Mouse (Mus musculus) thymus, adult 18-20 months (tissue): Measurements from ENCODE around the gene Rbm18.
A peak's percentile ranks its signal among the peaks of the same experiment; 100 is the strongest.

Experiments
- DNase-seq, 2 experiments: peaks; one replicate each; pipeline ENCODE4 v3.0.0; 2022; ENCODE audit warnings: mixed read lengths in 2 of 2

Gene Rbm18

GRCm38 (mm10) chr2:36104436-36104955 is 32.1 kb downstream of the Rbm18 start:
- no peak for DNase-seq

- DNase-seq, result no peak
Measured at GRCm38 (mm10) chr2:36103555-36104367, 32.8 kb downstream of the Rbm18 start.

DNA sequence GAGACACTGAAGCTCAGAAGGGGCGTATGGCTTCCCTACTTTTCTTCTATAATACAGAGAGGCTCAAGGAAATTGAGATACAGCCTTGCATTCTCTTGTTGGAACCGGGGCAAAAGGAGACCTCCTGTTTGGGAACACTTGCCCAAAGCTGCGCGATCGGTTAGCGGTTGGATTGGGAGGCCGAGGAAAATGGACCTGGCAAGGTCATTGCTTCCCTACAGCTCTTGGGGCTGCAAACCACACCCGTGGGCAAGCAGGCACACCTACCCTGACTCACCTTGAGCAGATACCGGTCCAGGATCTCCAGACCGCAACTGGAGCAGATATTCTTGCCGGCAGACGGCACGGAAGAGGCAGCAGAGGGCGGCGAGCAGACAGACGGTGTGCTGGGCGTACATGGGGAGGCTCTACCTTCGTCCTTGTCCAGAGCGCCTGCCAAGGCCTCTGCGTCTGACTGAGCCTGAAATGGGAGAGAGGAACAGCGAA is 33.5 kb downstream of the Rbm18 start:
- no peak for DNase-seq

GRCm38 (mm10) chr2:36102559-36102946 is 34.0 kb downstream of the Rbm18 start:
- no peak for DNase-seq

DNA sequence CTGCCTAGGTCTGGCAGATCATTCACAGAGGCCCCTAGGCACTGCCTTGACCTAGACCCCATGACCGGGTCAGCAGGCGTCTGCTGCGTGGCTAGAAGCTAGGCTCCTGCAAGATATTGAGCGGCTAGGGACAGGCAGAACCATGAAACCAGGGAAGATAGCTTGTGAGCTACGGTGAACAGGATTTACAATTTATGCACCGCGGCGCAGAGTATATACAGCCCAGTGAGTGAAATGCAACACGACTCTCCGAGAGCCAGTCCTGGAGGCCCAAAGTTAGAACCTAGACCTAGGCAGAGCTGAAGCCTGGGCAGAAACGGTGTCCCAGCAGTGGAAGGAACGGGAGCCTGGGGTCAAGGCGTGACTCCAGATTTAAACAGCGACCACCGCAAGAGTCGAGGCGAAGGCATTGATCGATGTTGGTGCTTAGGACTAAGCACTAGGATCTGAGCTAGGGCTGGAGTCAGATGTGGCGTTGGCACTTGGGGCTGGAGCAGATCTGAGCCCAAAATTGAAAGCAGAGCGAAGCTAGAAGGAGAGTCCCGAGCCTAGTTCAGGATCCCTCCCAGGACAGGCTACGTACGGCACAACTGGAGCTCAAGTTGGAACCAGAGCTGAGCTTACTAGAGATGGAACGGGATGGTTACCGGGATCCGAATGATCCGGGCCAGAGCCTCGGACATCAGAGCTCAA is 34.6 kb downstream of the Rbm18 start:
- DNase-seq, result no peak

DNA sequence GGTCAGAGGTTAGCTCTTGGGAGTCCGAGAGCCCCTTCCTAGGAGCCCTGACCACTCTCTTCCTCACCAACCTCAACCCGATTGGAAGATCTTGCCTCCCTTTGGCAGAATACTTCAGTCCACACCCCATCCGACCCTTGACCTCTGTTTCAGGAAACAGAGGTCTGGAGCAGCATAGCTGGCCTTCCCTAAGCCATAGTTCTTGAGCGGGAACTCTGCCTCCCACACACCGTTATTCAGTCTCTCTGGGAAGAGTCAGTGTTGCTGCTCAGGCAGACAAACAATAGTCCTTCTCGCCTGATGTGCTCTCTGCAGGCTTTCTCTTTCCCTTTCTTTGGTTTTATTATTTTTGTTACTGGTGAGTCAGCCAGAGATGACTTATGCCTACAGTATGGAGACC is 36.8 kb downstream of the Rbm18 start:
- DNase-seq, result no peak

GRCm38 (mm10) chr2:36098021-36098420 is 38.6 kb downstream of the Rbm18 start:
- no peak for DNase-seq

DNA sequence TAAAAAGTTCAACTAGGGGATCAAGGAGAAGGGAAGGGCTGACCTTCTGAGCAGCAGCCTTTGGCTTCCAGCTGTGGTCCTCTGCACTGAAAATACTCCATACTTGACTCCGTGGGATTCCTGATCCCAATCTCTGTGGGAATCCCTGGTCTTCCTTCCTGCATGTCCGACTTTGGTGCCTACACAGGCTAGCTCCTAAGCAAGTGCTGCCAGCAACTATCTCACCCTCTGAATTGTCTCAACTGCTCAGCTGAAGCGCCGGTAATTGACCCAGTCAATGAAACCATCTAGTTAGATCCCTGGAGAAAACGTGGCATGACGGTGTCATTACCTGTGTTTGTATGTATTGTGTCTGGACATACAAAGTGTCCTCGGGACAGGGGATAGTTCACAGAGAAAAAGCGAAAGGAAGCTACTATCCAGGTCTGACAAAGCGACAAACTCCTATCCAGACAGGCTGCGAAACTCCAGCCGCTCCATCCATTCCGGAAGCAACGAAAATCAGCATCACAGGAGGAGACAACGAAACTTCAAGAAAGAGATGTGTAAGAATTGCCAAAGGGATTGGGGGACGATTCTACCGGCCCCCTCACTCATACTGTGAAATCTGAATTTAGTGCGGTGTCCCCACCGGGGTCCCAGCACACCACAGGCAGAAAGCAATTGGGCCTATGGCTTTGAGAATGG is 39.3 kb downstream of the Rbm18 start:
- DNase-seq, result no peak

GRCm38 (mm10) chr2:36093914-36094475 is 42.6 kb downstream of the Rbm18 start:
- DNase-seq, result no peak

DNA sequence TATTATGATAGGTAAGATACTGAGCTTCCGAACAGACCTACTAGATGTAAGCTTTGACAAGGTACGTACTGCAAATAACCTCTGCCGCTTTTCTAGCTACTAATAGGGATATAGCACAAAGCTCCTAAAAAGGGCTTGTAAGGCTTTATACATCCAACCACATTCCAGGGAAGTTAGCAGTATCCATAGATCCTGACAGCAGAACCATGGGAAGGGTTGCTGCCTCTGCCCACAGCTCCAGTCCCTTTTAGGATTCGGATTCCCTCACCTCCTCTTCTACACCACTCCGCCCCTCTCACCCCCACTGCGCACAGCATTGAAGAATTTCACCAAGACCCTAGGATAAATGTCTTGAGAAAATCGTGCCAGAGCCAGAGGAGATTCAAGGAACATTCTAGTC is 43.3 kb downstream of the Rbm18 start:
- no peak for DNase-seq

DNA sequence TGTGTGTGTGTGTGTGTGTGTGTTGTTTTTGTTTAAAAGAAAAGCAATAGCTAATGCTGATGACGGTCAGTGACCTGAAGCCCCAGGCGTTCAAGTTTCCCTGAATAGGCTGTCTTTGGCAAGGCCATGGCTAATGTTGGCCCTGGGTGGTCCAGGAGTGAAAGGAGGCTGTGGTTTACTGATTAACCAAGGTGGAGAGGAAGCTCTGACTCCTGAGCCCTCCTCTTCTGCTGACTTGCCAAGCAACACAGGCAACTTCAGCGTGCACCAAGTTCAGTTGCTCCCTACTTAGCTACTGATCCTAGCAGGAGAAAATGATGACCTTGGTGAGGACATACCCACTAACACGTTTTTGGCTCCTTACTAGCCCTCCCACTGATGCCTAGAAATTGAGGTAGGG is 43.8 kb downstream of the Rbm18 start:
- no peak for DNase-seq

GRCm38 (mm10) chr2:36090853-36091741 is 45.5 kb downstream of the Rbm18 start:
- peak; percentile 34 to 46 for DNase-seq

DNA sequence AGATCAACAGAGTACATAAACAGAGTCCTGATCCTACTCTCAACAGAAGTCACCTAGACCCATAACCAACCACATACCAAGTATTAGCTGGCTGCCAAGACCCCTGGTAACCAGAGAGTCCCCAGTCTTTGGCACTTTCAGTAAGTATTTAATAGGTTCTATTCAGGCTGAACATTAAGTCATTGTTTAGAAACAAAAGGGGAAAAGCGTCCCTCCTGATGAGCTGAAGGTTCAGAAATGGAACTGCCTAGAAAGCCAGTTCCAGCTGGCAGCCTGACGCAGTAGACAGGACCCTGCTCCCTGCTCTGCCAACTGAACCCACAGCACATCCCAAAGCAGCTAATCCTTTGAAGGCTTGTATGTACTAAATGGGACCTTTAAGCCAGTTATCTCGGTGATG is 47.4 kb downstream of the Rbm18 start:
- DNase-seq, result no peak

DNA sequence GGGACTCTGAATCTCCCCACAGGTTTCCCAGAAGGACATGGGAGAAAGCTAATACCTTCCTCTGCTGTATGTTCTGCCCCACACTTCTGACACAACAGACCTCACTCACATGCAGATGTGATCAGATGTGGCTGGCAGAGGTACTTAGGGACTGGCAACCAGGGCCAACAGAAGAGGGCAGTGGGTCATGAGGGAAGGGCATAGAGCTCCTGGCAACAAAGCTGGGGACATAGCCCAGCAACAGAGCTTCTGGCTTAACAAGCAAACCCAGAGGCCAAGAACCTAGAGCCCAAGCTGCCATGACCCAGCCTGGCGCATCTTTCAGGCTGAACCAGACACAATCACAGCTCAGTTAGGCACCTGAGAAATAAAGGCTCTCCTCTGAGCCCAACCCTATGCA is 51.5 kb downstream of the Rbm18 start:
- no peak for DNase-seq

DNA sequence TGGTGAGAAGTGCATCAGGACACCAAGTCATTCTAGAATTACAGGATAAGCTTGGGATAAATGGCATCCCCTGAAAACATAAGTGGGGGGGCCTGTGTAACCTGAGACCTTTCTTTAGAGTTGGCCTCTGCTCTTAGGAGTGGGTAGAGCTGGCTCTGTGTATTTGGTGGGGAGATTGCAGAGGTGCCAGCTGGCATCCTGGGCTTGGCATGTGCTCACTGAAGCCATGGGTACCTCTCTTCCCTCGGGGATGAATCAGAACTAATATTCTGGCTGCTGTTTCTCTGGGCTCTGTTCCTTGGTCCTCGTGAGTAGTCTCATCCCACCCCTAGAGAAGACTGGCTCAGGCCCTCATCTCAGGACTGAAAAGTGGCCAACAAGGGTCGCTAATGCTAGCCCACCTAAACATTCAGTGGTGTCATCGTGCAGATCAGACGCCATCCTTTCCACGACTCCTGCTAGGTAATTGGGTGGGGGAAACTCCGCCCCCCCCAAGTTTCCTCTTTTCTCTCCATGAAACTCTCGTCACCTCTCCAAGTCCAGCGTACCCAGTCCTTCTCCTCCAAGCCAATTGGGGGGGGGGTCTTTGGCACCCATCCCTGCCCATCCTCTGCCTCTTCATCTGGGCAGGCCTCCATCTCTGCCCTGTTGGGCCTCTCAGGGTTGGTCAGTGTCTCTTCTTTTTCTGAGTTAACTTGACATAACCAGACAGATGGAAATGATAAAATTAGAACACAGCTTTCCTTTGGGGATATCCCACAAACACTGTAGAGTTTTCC is 53.6 kb downstream of the Rbm18 start:
- no peak for DNase-seq

DNA sequence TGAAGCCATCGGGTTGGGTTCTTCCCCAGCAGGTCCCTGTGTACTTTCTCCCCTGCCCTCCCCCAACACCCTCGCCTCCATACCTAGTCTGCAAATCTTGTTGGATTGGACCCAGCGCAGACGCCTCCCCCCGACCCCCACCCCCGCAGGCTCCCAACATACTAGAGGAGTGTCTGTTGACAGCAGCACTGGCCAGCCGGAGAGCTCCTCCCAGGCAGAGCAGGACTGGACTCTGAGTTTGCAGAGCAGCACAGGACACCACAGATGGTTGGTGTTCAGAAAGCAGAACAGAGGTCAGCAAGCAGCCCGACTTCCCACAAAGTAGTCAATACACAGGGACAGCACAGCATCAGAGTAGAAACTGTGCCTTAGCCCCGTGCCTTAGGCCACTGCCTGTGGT is 55.1 kb downstream of the Rbm18 start:
- no peak for DNase-seq

DNA sequence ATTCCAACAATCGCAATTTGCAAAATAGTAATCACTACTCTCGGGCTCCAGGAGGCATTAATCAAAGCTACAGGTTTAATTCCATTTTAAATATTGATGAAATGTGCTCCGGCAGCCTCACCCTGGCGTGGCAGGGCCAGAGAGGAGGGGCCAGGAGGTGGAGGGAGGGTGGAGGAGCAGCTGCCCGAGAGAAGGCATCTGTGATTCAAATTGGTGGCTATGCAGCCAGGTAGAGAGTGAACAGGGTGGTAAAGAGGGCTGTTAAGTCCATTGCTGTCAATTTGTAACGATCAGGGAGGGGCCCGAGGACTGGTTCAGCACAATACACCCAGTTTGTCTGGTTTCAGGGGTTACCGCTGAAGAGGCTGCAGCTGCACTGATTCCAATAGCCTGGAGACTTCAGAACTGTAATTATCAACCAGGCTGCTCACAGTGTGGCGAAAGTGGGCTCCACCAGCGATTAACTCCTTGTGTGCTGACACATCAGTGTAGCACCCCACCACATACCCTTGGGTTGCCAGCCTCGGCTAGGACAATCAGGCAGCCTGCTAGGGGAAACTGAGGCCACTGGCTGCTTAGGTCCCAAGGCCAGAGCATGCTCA is 59.3 kb downstream of the Rbm18 start:
- no peak for DNase-seq

- no peak for DNase-seq
Measured at GRCm38 (mm10) chr2:36075210-36075609, 61.4 kb downstream of the Rbm18 start.

DNA sequence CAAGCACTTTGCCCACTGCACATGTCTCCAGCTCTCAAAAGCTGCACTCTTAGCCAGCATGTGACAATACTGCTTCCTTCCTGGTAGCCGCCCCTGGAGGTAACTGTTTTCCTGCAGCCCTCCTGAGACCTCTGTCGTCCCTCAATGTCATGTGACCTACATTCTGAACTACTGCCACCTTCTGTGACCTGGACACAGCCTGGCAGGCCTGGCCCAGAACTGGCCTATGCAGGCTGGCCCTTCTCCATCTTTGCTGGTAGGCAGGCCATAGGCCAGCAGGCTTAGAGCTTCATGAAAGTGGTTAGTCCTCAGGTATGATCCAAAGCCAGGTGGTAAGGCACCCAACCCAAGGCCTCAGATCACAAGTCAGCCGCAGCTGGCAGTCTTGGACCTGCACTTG is 62.8 kb downstream of the Rbm18 start:
- no peak for DNase-seq

DNA sequence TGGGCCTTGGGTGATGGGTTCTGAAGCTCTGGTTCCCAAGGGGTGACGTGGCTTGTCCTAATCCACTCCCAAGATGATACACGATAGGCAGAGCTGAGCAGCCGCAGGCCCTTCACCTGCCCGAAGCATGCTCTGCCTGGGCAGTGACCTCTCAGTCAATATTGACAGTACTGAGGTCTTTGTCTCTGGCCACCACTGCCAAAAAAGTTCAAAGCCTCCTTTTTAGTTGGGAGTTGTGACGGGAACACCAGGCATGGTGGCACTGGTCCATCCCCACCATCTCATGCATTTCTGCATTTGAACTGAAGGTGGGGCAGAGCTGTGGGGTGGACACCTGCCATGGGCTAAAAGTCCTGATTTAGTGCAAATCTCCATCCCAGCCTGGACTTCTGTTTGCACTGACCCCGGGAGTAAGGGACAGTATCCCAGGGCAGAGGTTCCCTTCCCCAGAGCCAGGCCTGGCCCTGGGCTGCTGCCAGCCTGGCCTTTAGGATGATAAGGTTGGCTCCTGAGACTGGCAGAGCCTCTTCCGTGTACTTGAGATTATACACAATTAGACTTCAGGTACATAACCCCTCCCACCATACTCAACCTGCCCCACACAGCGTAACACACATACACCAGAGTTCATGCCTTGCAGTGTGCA is 64.8 kb downstream of the Rbm18 start:
- no peak for DNase-seq
